Mouse (Mus musculus): ENCODE measurements around the gene Atxn2l.

GRCm38 (mm10) chr7:126474993-126475581, 28.1 kb downstream of the Atxn2l start, which contains the start of gene Sh2b1:
- TF ChIP-seq CTCF (IDR thresholded peaks at IDR 0.05; ENCODE audit: low read depth, low read length), result no peak
- TF ChIP-seq GATA1 (IDR thresholded peaks at IDR 0.05; ENCODE audit: borderline replicate concordance, low read length), result no peak
